In the genomic region with DNA sequence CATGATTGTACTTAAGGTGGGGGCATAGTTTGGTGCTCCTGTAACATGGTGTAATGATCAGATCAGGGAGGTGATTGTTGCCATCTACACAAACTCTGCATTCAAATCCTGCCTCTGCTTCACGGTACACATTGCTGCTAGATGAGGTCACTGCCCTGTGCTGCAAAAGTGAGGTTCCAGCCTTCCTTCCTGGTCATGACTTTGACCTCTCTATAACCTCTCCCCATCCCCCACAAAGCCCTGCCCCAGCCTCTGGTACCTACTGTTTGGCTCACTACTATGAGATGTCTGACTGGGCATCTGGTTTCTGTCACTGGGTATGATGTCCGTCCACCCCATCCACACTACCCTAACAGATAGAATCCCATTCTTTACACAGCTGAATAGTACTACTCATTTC, we compare ENCODE assay signal across 26 mouse cellular contexts.
DNase-seq lines count a peak whose midpoint lies in the region; ATAC-seq lines count a peak whose summit lies in the region.
"Had no signal": no experiment of that assay in that cellular context is flagged by ENCODE, and none has a peak within 500 bp of the region (broad histone marks: within the 10 kb centered on the region; RNA-seq: fewer than 3 reads in every experiment).

No protein-coding gene starts in this region.

- H3K9ac ChIP-seq in heart, embryonic 16.5 days (ENCODE audit: low read length) = no peak overlapping the region
- H3K9ac ChIP-seq in forebrain, embryonic 16.5 days (replicated peaks; ENCODE audit: low read depth, low read length) = no peak overlapping the region
- H3K9ac ChIP-seq: forebrain, postnatal 0 days; hindbrain, embryonic 14.5 days; limb, embryonic 15.5 days; liver, embryonic 14.5 days; lung, embryonic 14.5 days; midbrain, embryonic 13.5 days had no signal

- 25% methylated on average over 2 of the region's 2 CpGs for WGBS in heart, embryonic 16.5 days
- WGBS in forebrain, embryonic 16.5 days = 85% methylated on average over 2 of the region's 2 CpGs

- H3K27me3 ChIP-seq in heart, embryonic 16.5 days (ENCODE audit: control insufficient read depth, insufficient read depth, low read length) = no peaks in the 10 kb centered on the region
- H3K27me3 ChIP-seq in forebrain, embryonic 16.5 days (replicated peaks; ENCODE audit: control insufficient read depth, insufficient read depth, low read length) = no peaks in the 10 kb centered on the region
- H3K27me3 ChIP-seq: limb, embryonic 15.5 days; megakaryocyte, embryonic 14.5 days; midbrain, embryonic 13.5 days had no signal

- intact Hi-C loops in heart, postnatal 25 days (cut with DNase I) = no loop called here

- H3K4me1 ChIP-seq in heart, embryonic 16.5 days (ENCODE audit: control insufficient read depth, insufficient read depth, low read length) = 0 out of 2 replicates have a peak, but pooled peaks cover 2% of the 10 kb centered on the region
- 0 out of 2 replicates have a peak, but pooled peaks cover 2% of the 10 kb centered on the region for H3K4me1 ChIP-seq in forebrain, embryonic 16.5 days (replicated peaks; ENCODE audit: control insufficient read depth, insufficient read depth, low read length)
- H3K4me1 ChIP-seq: limb, embryonic 15.5 days; midbrain, embryonic 13.5 days had no signal

- H3K4me3 ChIP-seq in heart, embryonic 16.5 days (ENCODE audit: low read length) = no peak overlapping the region
- H3K4me3 ChIP-seq in forebrain, embryonic 16.5 days (replicated peaks; ENCODE audit: low read length) = no peak overlapping the region
- H3K4me3 ChIP-seq: left cerebral cortex, adult 2 months; limb, embryonic 15.5 days; megakaryocyte, embryonic 14.5 days; midbrain, embryonic 13.5 days had no signal

- no peaks in the 10 kb centered on the region for H3K9me3 ChIP-seq in heart, embryonic 16.5 days (replicated peaks; ENCODE audit: control insufficient read depth, low read length)
- H3K9me3 ChIP-seq in forebrain, embryonic 16.5 days (ENCODE audit: control insufficient read depth, low read length) = no peaks in the 10 kb centered on the region
- H3K9me3 ChIP-seq: limb, embryonic 15.5 days; megakaryocyte, embryonic 14.5 days; midbrain, embryonic 13.5 days had no signal

- no peak overlapping the region for H3K27ac ChIP-seq in heart, embryonic 16.5 days (ENCODE audit: low read length)
- H3K27ac ChIP-seq in forebrain, embryonic 16.5 days (ENCODE audit: low read length) = no peak overlapping the region
- H3K27ac ChIP-seq: hindbrain, embryonic 14.5 days; left cerebral cortex, adult 2 months; limb, embryonic 15.5 days; liver, embryonic 14.5 days; midbrain, embryonic 13.5 days had no signal

- ATAC-seq in heart, embryonic 16.5 days (replicated peaks; ENCODE audit: extremely low read depth, insufficient read depth, low FRiP score) = peak; percentile 72
- no peak for ATAC-seq in forebrain, embryonic 16.5 days
- ATAC-seq: forebrain, postnatal 0 days; inflammation-experienced regulatory T-cells, adult 6 months; midbrain, embryonic 13.5 days had no signal

- DNase-seq in heart, adult 11 months = peak; percentile 76
- no peak for DNase-seq in heart, postnatal 25 days (ENCODE audit: low spot score)
- DNase-seq in 3T3-L1 (ENCODE audit: low read depth, low spot score) = peak; percentile 12
- peak; percentile 9 for DNase-seq in ZHBTc4 (ENCODE audit: low read depth, low spot score)
- DNase-seq in c-Kit-positive CD71-positive TER-119-positive erythroid progenitor cells, embryonic 14.5 days (ENCODE audit: low spot score) = no peak
- DNase-seq in frontal cortex, postnatal 36 days (ENCODE audit: low spot score in 2 of 2) = no peak
- DNase-seq: adrenal gland, postnatal 36 days; cerebellum, adult 11 months; cerebellum, postnatal 10 days; forebrain, postnatal 0 days; gastrocnemius, postnatal 36 days; kidney, adult 8-10 months; kidney, postnatal 10 days; lung, embryonic 14.5 days; right cerebral cortex, postnatal 14 days; thymus, postnatal 25 days had no signal

- H3K4me2 ChIP-seq in heart, embryonic 16.5 days (ENCODE audit: low read depth, low read length) = no peak overlapping the region
- no peak overlapping the region for H3K4me2 ChIP-seq in forebrain, embryonic 16.5 days (ENCODE audit: low read length)
- H3K4me2 ChIP-seq: hindbrain, embryonic 14.5 days; limb, embryonic 15.5 days; lung, embryonic 14.5 days; midbrain, embryonic 13.5 days had no signal

- H3K36me3 ChIP-seq in heart, embryonic 16.5 days (ENCODE audit: control insufficient read depth, insufficient read depth) = peaks cover 4% of the 10 kb centered on the region; the same call in 1 of the 2 replicates
- no peaks in the 10 kb centered on the region for H3K36me3 ChIP-seq in forebrain, embryonic 16.5 days (ENCODE audit: control insufficient read depth, insufficient read depth)
- H3K36me3 ChIP-seq: G1E; midbrain, embryonic 13.5 days had no signal

Comparison
In these comparisons a context has a peak if more than half of its experiments do, and no peak if none do; other contexts are left out.
1. DNase-seq: peak in heart, adult 11 months (single experiment), 3T3-L1 (single experiment) and ZHBTc4 (single experiment); none in heart, postnatal 25 days (single experiment), c-Kit-positive CD71-positive TER-119-positive erythroid progenitor cells, embryonic 14.5 days (single experiment) and frontal cortex, postnatal 36 days (0 of 2).